Mouse (Mus musculus): ENCODE results near the gene Gnaq. TPM values are rescaled to one million over a fixed set of nuclear protein-coding genes. Genes with fewer than 3 reads are reported as not detected.

The Gnaq gene
- polyA plus RNA-seq, 1 experiment, result not detected

DNA sequence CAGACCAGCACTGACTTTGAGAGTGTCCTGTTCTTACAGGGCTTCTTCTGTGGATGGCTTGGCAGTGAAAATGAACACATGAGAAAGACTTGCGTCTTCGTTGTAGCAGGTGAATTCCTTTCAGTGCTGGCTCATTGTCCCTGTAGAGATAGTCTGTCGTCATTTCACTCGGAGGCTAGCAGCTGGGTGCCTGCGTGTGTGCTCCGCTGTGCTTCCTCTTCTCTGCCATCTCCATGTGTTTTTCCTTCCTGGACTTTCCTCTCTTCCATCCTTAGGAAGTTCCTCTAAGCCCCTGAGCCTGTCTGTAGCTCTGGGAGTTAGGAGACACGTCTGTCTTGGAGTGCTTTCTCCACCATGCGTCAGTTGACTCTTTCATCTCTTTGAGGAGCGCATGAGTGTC is 41.1 kb downstream of the Gnaq start:
- no peak for TF ChIP-seq GATA1 (IDR thresholded peaks at IDR 0.05; ENCODE audit: low read length)

- TF ChIP-seq GATA1 (IDR thresholded peaks at IDR 0.05; ENCODE audit: low read length), result no peak
Observed at GRCm38 (mm10) chr19:16176426-16176825, 43.8 kb downstream of the Gnaq start.

DNA sequence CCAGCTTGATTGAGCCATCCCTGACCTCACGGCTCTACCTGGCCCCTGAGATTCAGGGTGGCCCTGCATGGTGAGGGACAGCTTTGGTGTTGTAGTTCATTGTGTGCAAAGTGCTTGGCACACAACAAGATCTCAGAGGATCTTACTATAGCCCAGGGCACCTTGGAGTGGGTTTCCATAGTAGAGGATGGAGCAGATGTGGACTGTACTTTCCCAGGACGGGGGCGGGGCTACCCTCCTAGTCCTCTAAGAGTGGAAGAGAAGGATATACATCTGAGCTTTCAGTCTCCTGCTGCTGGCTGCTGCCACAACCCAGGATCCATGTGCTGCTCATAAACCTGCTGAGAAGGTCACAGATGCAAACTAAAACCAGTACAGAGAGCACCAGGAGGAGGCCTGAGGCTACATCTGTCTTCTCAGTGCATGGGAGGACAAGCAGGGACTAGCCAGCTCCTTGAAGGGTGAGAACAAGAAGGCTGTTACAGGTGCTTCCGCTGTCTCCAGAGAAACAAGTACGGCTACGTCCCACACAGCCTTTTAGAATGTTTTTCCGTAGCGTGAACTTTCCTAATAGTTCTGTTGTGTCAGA is 44.6 kb downstream of the Gnaq start:
- TF ChIP-seq GATA1 (IDR thresholded peaks at IDR 0.05; ENCODE audit: low read length), result no peak

GRCm38 (mm10) chr19:16181258-16181657 is 48.6 kb downstream of the Gnaq start:
- no peak for TF ChIP-seq GATA1 (IDR thresholded peaks at IDR 0.05; ENCODE audit: low read length)

- TF ChIP-seq GATA1 (IDR thresholded peaks at IDR 0.05; ENCODE audit: low read length), result no peak
Observed at GRCm38 (mm10) chr19:16181852-16182475, 49.3 kb downstream of the Gnaq start.

DNA sequence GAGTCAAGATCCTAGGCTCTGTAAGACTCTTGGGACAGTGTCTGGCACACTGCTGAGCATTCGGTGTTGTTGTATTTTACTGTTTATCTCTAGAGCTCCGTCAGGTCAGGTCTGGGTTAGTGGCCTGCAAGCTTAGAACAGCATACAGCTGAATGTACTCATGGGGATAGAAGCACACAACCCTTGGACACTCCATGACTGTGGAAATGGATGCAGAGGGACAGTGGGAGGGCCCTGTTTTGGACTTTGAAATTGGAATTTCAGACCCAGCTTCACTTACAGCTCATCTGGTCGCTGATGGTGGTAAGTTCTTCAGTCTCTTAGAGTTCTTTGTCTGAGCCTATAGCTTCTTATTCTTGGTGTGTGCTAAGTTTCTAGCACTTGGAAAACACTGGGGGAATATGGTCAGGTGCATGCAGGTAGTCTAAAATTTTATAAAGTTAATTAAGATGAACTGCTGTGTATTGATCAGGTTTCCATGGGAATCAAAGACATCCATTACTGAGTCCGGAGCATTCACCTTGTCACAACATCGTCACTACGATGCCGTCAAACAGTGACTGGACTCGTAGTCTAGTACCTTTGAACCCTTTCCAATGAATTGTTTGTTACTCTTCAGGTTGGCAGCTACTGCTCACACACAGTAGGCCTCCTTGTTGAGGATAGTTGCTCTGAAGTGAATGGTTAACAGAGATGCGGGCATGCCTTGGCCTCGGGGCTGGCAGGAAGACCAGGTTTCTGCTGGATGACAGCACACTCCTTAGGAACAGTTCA is 51.1 kb downstream of the Gnaq start:
- no peak for TF ChIP-seq GATA1 (IDR thresholded peaks at IDR 0.05; ENCODE audit: low read length)

GRCm38 (mm10) chr19:16186984-16187383 is 54.4 kb downstream of the Gnaq start:
- no peak for TF ChIP-seq GATA1 (IDR thresholded peaks at IDR 0.05; ENCODE audit: low read length)

- TF ChIP-seq GATA1 (IDR thresholded peaks at IDR 0.05; ENCODE audit: low read length), result no peak
Observed at GRCm38 (mm10) chr19:16187952-16188351, 55.3 kb downstream of the Gnaq start.

DNA sequence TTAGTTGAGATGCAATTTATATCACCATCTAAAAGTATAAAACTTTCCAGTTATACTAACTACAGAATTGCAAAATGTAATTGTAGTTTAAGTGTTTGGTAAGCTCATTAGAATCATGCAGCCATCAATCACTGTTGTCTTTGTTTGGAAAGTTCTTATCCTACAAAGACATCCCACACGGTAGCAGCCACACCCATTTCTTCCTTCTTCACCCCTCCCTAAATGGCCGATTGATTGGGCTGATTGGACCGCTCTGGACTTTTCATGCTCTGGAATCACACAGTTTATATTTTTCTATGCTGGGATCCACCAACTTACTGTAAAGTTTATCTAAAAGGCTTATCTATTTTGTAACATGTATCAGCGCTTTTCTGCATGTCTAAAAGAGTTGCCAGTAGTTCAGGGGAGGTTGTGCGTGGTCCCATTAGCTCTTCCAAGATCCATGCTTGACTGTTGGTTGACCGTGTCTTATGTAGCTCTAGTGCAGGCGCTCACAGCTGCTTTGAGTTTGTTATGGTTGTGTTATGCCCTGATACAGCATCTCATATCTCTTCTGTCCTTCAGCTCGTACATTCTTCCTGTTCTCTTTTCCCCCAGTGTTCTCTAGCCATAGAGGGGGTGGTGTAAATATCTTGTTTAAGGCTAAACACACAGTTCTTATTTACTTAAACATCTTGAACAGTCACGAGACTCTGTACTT is 56.6 kb downstream of the Gnaq start:
- TF ChIP-seq GATA1 (IDR thresholded peaks at IDR 0.05; ENCODE audit: low read length), result no peak

DNA sequence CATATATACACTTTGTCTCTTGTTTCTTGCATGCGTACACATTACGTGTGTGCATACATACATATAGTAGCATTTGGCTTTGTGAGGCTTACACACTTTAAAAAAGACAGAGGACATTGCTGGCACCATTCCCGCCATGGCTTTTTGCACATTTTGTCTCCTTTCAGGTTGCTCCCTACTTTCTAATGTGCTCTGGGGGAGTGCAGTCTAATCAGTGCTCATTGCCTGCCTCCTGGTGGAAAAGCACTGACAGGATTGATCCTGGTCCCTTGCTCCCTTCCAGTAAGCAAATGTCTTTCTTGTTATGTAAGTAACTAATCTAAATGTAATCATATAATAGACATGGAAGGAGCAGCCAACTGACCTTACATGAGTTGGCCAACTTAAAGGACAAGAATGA is 65.5 kb downstream of the Gnaq start:
- no peak for TF ChIP-seq GATA1 (IDR thresholded peaks at IDR 0.05; ENCODE audit: low read length)

DNA sequence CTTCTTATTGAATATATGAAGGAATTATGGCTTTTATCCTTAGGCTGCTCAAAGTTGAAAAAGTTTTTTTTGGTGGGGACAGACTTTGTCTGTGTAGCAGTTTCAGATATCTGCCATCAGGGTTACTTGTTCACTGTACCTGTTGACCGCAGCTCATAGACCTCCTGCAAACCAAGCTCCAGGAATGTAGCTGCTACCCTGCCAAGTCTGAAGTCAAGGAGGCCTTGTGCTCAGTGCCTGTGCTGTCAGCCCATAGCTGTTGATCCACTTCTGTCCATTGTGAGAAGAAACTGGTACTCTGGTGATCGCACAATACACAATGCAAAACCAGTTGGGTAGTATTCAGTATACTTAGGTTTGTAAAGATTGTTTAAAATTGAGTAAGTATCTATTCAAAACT is 68.7 kb downstream of the Gnaq start:
- no peak for TF ChIP-seq GATA1 (IDR thresholded peaks at IDR 0.05; ENCODE audit: low read length)

GRCm38 (mm10) chr19:16204776-16205680 is 72.4 kb downstream of the Gnaq start:
- no peak for TF ChIP-seq GATA1 (IDR thresholded peaks at IDR 0.05; ENCODE audit: low read length)

- no peak for TF ChIP-seq GATA1 (IDR thresholded peaks at IDR 0.05; ENCODE audit: low read length)
Observed at GRCm38 (mm10) chr19:16209616-16210015, 77.0 kb downstream of the Gnaq start.

DNA sequence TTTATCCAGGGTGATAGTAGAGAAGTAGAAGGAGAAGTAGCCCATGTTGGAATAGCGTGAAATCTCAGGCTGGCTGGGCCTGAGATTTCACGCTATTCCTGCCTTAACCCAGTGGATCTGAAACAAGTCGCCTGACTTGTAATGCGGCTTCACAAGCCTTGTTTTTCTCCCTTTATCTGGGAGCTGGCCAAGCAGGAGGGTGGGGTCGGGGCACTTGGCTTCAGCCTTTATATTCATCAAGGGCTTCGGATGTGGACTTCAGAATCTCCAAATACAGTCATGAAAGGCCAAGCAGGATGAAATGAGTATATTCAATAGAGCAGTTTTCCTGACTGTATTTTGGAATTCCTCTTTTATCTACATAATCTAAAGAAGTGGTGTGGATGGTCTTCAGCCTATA is 82.3 kb downstream of the Gnaq start:
- TF ChIP-seq GATA1 (IDR thresholded peaks at IDR 0.05; ENCODE audit: low read length), result no peak

- TF ChIP-seq GATA1 (IDR thresholded peaks at IDR 0.05; ENCODE audit: low read length), result no peak
Observed at GRCm38 (mm10) chr19:16215430-16216016, 82.9 kb downstream of the Gnaq start.
